Mouse (Mus musculus) ES-E14 (cell line): ENCODE results near the gene Mcm3. TPM values are rescaled to one million over a fixed set of nuclear protein-coding genes. Genes with fewer than 3 reads are reported as not detected.

Source experiments
- DNase-seq: peaks from one replicate; pipeline ENCODE4 v3.0.0-alpha.2; 2013; ENCODE audit warnings: low read depth, low spot score
- H3K27ac ChIP-seq: 2 replicates; pipeline ENCODE4 v1.5.1; 2012; ENCODE audit warnings: low read depth, mild to moderate bottlenecking, low read length, moderate library complexity, mixed read lengths; ENCODE audit not compliant: poor library complexity, insufficient read depth, severe bottlenecking
- H3K36me3 ChIP-seq: 2 replicates; pipeline ENCODE4 v1.6.1; 2012; ENCODE audit warnings: mild to moderate bottlenecking, low read length, moderate library complexity, mixed read lengths; ENCODE audit not compliant: control insufficient read depth, poor library complexity, insufficient read depth, severe bottlenecking
- H3K4me1 ChIP-seq, 2 experiments: fragments of 150-350 bp in 1 of 2; sonication (generic) in 1 of 2; 2 replicates each; pipeline ENCODE4 v1.6.1; 2012; ENCODE audit warnings: low read length in 2 of 2, mild to moderate bottlenecking in 1 of 2, mixed read lengths in 1 of 2; ENCODE audit not compliant: control insufficient read depth in 2 of 2, insufficient read depth in 2 of 2, poor library complexity in 1 of 2
- H3K4me3 ChIP-seq, 2 experiments: fragments of 150-350 bp in 1 of 2; sonication (generic) in 1 of 2; 2 replicates each; pipeline ENCODE4 v1.5.1; 2012; ENCODE audit warnings: low read length in 2 of 2, low read depth in 1 of 2, mild to moderate bottlenecking in 1 of 2, mixed read lengths in 1 of 2; ENCODE audit not compliant: insufficient read depth in 1 of 2, poor library complexity in 1 of 2, severe bottlenecking in 1 of 2
- H3K9ac ChIP-seq: 2 replicates; pipeline ENCODE4 v1.6.1; 2012; ENCODE audit warnings: low read depth, mild to moderate bottlenecking, low read length, mixed read lengths; ENCODE audit not compliant: poor library complexity, insufficient read depth, severe bottlenecking
- H3K9me3 ChIP-seq: fragments of 150-350 bp; sonication (generic); 2 replicates; pipeline ENCODE4 v1.6.1; 2012; ENCODE audit warnings: low read depth, mild to moderate bottlenecking, low read length; ENCODE audit not compliant: control insufficient read depth, insufficient read depth
- CHD2 ChIP-seq: IDR thresholded peaks from 2 replicates; pipeline ENCODE4 v1.6.1; 2014; ENCODE audit warnings: mild to moderate bottlenecking, low read depth, low read length, inconsistent platforms
- HCFC1 ChIP-seq: IDR thresholded peaks from 2 replicates; pipeline ENCODE4 v1.6.1; 2012; ENCODE audit warnings: low read length, inconsistent platforms, borderline replicate concordance; ENCODE audit not compliant: insufficient read depth
- MAFK ChIP-seq: IDR thresholded peaks from 2 replicates; pipeline ENCODE4 v1.6.1; 2014; ENCODE audit warnings: mild to moderate bottlenecking, low read depth, low read length, inconsistent platforms; ENCODE audit not compliant: insufficient read depth
- ZC3H11A ChIP-seq: IDR thresholded peaks from 2 replicates; pipeline ENCODE4 v1.6.1; 2012; ENCODE audit warnings: low read depth, mild to moderate bottlenecking, inconsistent platforms, low read length, borderline replicate concordance
- ZNF384 ChIP-seq: IDR thresholded peaks from 2 replicates; pipeline ENCODE4 v1.6.1; 2012; ENCODE audit warnings: low read depth, low read length, inconsistent platforms
- in situ Hi-C, 2 experiments: fragments of 600-800 bp; cut with MboI; formaldehyde crosslinking; loops; one replicate each; pipeline ENCODE4 v1.15.1; 2025; ENCODE audit warnings: low sequenced_read_pairs in 2 of 2, inconsistent platforms in 1 of 2; ENCODE audit not compliant: unreplicated experiment in 2 of 2
- total RNA-seq: library from RNA; depleted of rRNA; stranded (reverse); fragments of 300-350 nt; gene quantifications from 2 replicates; pipeline ENCODE4 v1.2.3, GENCODE M21; 2012

Mcm3 gene
- total RNA-seq, 1 experiment, result 179 TPM

DNA sequence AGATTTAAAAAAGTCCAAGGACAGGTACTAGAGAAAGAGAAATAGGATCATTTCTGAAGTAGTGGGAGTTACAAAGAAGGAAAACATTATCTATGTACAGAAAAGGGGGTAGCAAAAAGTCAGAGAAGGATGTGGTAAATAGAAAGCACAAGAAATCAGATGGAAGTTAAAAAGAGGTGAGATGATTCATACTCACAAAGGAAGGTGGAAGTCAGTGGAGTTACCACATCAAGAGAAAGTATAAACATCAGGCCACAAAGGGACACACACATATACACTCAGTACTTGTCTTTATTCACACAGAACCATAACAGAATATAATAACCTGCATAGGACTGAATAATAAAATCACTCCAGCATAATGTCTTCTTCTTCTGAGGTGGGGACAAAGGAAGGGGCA lies 4.9 kb upstream of the Mcm3 start:
- H3K4me1 ChIP-seq, result no peaks in the 10 kb centered on the region
- no peaks in the 10 kb centered on the region for H3K9me3 ChIP-seq
- H3K9ac ChIP-seq, result no peak overlapping the region
- no peak overlapping the region for H3K4me3 ChIP-seq
- in situ Hi-C loops, result no loop called here
- no peak overlapping the region for H3K27ac ChIP-seq
- no peak for DNase-seq
- TF ChIP-seq HCFC1, result no peak
- no peak for TF ChIP-seq MAFK
- no peak for TF ChIP-seq ZNF384
- no peak for TF ChIP-seq CHD2
- no peak for TF ChIP-seq ZC3H11A
- H3K36me3 ChIP-seq, result no peaks in the 10 kb centered on the region

DNA sequence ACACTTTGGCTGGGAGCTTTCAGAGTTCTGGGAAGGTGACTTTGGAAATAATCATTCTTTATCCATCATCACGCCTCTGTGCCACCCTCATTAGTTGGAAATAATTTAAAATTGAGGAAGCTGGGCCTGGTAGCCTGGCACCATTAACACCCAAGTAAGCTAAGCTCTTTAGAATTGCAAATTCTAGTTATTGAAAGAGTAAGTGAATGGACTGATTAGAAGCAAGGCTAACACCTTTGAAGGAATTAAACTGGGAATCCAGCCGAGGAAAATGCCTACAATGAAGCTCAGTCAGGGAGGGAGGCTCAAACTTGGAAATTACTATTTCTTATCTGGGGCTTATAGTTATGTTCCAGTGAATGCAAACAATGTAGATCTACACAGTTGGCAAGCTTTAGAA lies 3.8 kb upstream of the Mcm3 start:
- in situ Hi-C loops, result no loop called here
- H3K36me3 ChIP-seq, result no peaks in the 10 kb centered on the region
- H3K9ac ChIP-seq, result no peak overlapping the region
- H3K27ac ChIP-seq, result no peak overlapping the region
- H3K4me1 ChIP-seq, result no peaks in the 10 kb centered on the region; a peak in 1 of 4 replicates
- DNase-seq, result no peak
- no peaks in the 10 kb centered on the region for H3K9me3 ChIP-seq
- H3K4me3 ChIP-seq, result no peak overlapping the region
- TF ChIP-seq ZC3H11A (no peak), MAFK (no peak), HCFC1 (no peak), ZNF384 (no peak), CHD2 (no peak)

- TF ChIP-seq ZNF384 (no peak), ZC3H11A (no peak), MAFK (no peak), HCFC1 (no peak), CHD2 (no peak)
- DNase-seq, result no peak
- in situ Hi-C loops, result no loop called here
- H3K9me3 ChIP-seq, result no peaks in the 10 kb centered on the region
- H3K4me1 ChIP-seq, result no peaks in the 10 kb centered on the region; a peak in 1 of 4 replicates
- H3K9ac ChIP-seq, result no peak overlapping the region
- no peaks in the 10 kb centered on the region for H3K36me3 ChIP-seq
- no peak overlapping the region for H3K4me3 ChIP-seq
- no peak overlapping the region for H3K27ac ChIP-seq
Measured at GRCm38 (mm10) chr1:20823471-20823870, 3.4 kb upstream of the Mcm3 start.

- Histone ChIP-seq H3K4me1 (no peaks in the 10 kb centered on the region; a peak in 1 of 4 replicates), H3K36me3 (peaks cover 22% of the 10 kb centered on the region), H3K4me3 (no peak overlapping the region), H3K27ac (no peak overlapping the region), H3K9ac (no peak overlapping the region), H3K9me3 (no peaks in the 10 kb centered on the region)
- in situ Hi-C loops, result no loop called here
- no peak for DNase-seq
- TF ChIP-seq CHD2 (no peak), HCFC1 (no peak), ZNF384 (no peak), ZC3H11A (no peak), MAFK (no peak)
Measured at GRCm38 (mm10) chr1:20820959-20821358, 847 bp upstream of the Mcm3 start.

DNA sequence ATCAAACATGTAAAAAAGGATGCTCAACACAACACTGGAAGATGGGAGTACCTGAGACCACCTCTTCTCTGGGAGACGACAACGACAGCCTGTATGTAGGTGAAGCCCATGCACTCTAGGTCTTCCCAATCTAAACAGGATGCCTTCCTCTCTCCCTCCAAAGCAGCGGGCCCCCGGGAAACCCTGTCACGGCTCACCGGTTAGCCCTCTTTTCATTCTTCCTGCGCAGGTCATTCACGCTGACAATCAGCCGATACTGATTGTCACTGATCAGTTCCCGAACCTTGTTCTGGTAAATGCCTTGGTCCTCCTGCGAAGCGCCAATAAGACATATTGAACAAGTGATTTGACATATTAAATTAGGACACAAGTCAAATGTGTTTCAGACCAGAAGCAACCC lies 2.5 kb downstream of the Mcm3 start:
- DNase-seq, result no peak
- in situ Hi-C loops, result no loop called here
- Histone ChIP-seq H3K36me3 (peaks cover 52% of the 10 kb centered on the region), H3K4me1 (no peaks in the 10 kb centered on the region; a peak in 1 of 4 replicates), H3K4me3 (no peak overlapping the region; a peak in 1 of 4 replicates), H3K27ac (no peak overlapping the region), H3K9me3 (no peaks in the 10 kb centered on the region), H3K9ac (no peak overlapping the region; the same call in 1 of the 2 replicates)
- TF ChIP-seq CHD2, result no peak
- TF ChIP-seq ZNF384, result no peak
- TF ChIP-seq ZC3H11A, result no peak
- no peak for TF ChIP-seq MAFK
- no peak for TF ChIP-seq HCFC1
